Mouse (Mus musculus) heart, embryonic 13.5 days (tissue): ENCODE measurements around the gene Gm5415. TPM values are rescaled to one million over a fixed set of nuclear protein-coding genes. Genes with fewer than 3 reads are reported as not detected.
"Not testable (repeated sequence)": the region's sequence is repeated elsewhere in the genome, so short reads cannot be mapped to it uniquely, and the experiment has no call there.

ENCODE experiments used
- ATAC-seq: fragments of 200-750 bp; cut with Nextera tagmentation; 2 replicates; pipeline ENCODE4 v1.8.0; 2017; ENCODE audit warnings: moderate TSS enrichment; ENCODE audit not compliant: insufficient number of reproducible peaks, low FRiP score, low TSS enrichment; ENCODE audit errors: extremely low read depth
- H3K27ac ChIP-seq: fragments of 300-500 bp; sonication (generic); replicated peaks from 2 replicates; pipeline ENCODE4 v1.5.1; 2015; ENCODE audit warnings: moderate library complexity, mild to moderate bottlenecking, inconsistent platforms
- H3K27me3 ChIP-seq: fragments of 300-500 bp; sonication (generic); replicated peaks from 2 replicates; pipeline ENCODE4 v1.6.1; 2015; ENCODE audit warnings: mild to moderate bottlenecking, inconsistent platforms
- H3K36me3 ChIP-seq: fragments of 300-500 bp; sonication (generic); 2 replicates; pipeline ENCODE4 v1.6.1; 2015; ENCODE audit warnings: mild to moderate bottlenecking, inconsistent platforms
- H3K4me1 ChIP-seq: fragments of 300-500 bp; sonication (generic); 2 replicates; pipeline ENCODE4 v1.6.1; 2015; ENCODE audit warnings: inconsistent platforms
- H3K4me2 ChIP-seq: fragments of 300-500 bp; sonication (generic); 2 replicates; pipeline ENCODE4 v1.6.1; 2015; ENCODE audit warnings: inconsistent platforms, mild to moderate bottlenecking, moderate library complexity
- H3K4me3 ChIP-seq: fragments of 300-500 bp; sonication (generic); 2 replicates; pipeline ENCODE4 v1.5.1; 2015; ENCODE audit warnings: moderate library complexity, mild to moderate bottlenecking, inconsistent platforms
- H3K9ac ChIP-seq: fragments of 300-500 bp; sonication (generic); 2 replicates; pipeline ENCODE4 v1.6.1; 2015; ENCODE audit warnings: inconsistent platforms, mild to moderate bottlenecking, moderate library complexity
- H3K9me3 ChIP-seq: fragments of 300-500 bp; sonication (generic); 2 replicates; pipeline ENCODE4 v1.6.1; 2016; ENCODE audit warnings: inconsistent platforms
- WGBS: fragments of 180-500 bp; shearing (Covaris S2); methylation state at CpG from one replicate; pipeline ENCODE4 v1.1.7; 2015; ENCODE audit warnings: mixed read lengths; 5-methylcytosine and 5-hydroxymethylcytosine counted together
- polyA plus RNA-seq: library from polyadenylated mRNA; unstranded; fragments of >200 nt; fragmentation: Nextera tagmentation; extraction: Ambion mirVana; gene quantifications from 2 replicates; pipeline ENCODE4 v1.2.1, GENCODE M21; 2015

The Gm5415 gene
- 0.04 TPM in 1 of 2 replicates, not detected in the other for polyA plus RNA-seq

GRCm38 (mm10) chr1:32547194-32547593 lies at the start of gene Gm5415:
TSS of gene Gm5415 (minus strand) at chr1:32547294.
- not testable (repeated sequence) for H3K4me3 ChIP-seq, H3K9ac ChIP-seq, H3K4me1 ChIP-seq, H3K9me3 ChIP-seq, H3K27me3 ChIP-seq, H3K36me3 ChIP-seq, H3K4me2 ChIP-seq, ATAC-seq, H3K27ac ChIP-seq
- WGBS, result 55% methylated on average over 2 of the region's 7 CpGs

- no peaks in the 10 kb centered on the region for H3K4me1 ChIP-seq
- H3K4me3 ChIP-seq, result no peak overlapping the region
- H3K4me2 ChIP-seq, result no peak overlapping the region
- no peak overlapping the region for H3K27ac ChIP-seq
- 86% methylated on average over 2 of the region's 2 CpGs for WGBS
- H3K27me3 ChIP-seq, result no peaks in the 10 kb centered on the region
- ATAC-seq, result no peak
- H3K9ac ChIP-seq, result no peak overlapping the region
- no peaks in the 10 kb centered on the region for H3K36me3 ChIP-seq
- H3K9me3 ChIP-seq, result no peaks in the 10 kb centered on the region
Observed at GRCm38 (mm10) chr1:32568901-32569300, 21.8 kb upstream of the Gm5415 start.

GRCm38 (mm10) chr1:32553925-32554324 lies 6.8 kb upstream of the Gm5415 start:
- no peaks in the 10 kb centered on the region for H3K36me3 ChIP-seq
- no peak overlapping the region for H3K9ac ChIP-seq
- no peak overlapping the region for H3K4me2 ChIP-seq
- H3K27me3 ChIP-seq, result no peaks in the 10 kb centered on the region
- H3K27ac ChIP-seq, result no peak overlapping the region
- no peaks in the 10 kb centered on the region for H3K4me1 ChIP-seq
- H3K9me3 ChIP-seq, result no peaks in the 10 kb centered on the region
- 50% methylated on average over 4 of the region's 4 CpGs for WGBS
- no peak for ATAC-seq
- no peak overlapping the region for H3K4me3 ChIP-seq

- no peak for ATAC-seq
- no peak overlapping the region for H3K4me2 ChIP-seq
- H3K9me3 ChIP-seq, result no peaks in the 10 kb centered on the region
- H3K36me3 ChIP-seq, result no peaks in the 10 kb centered on the region
- WGBS, result 79% methylated on average over 3 of the region's 3 CpGs
- no peak overlapping the region for H3K27ac ChIP-seq
- no peak overlapping the region for H3K9ac ChIP-seq
- H3K4me3 ChIP-seq, result no peak overlapping the region
- H3K4me1 ChIP-seq, result no peaks in the 10 kb centered on the region
- H3K27me3 ChIP-seq, result no peaks in the 10 kb centered on the region
Observed at GRCm38 (mm10) chr1:32553459-32553858, 6.4 kb upstream of the Gm5415 start.

- Histone ChIP-seq H3K36me3 (no peaks in the 10 kb centered on the region), H3K27ac (no peak overlapping the region), H3K27me3 (no peaks in the 10 kb centered on the region), H3K4me2 (no peak overlapping the region), H3K4me1 (no peaks in the 10 kb centered on the region), H3K4me3 (no peak overlapping the region), H3K9me3 (no peaks in the 10 kb centered on the region), H3K9ac (no peak overlapping the region)
- ATAC-seq, result no peak
- 87% methylated on average over 6 of the region's 6 CpGs for WGBS
Observed at GRCm38 (mm10) chr1:32503381-32503780, 43.7 kb downstream of the Gm5415 start.
